Mouse (Mus musculus) neural tube, embryonic 10.5 days (tissue): ENCODE measurements around the gene 2700049A03Rik.

ENCODE experiments used
- DNase-seq: peaks from one replicate; pipeline ENCODE4 v3.0.0-alpha.2; 2017; ENCODE audit warnings: low spot score; ENCODE audit errors: extremely low spot score

The 2700049A03Rik gene

DNA sequence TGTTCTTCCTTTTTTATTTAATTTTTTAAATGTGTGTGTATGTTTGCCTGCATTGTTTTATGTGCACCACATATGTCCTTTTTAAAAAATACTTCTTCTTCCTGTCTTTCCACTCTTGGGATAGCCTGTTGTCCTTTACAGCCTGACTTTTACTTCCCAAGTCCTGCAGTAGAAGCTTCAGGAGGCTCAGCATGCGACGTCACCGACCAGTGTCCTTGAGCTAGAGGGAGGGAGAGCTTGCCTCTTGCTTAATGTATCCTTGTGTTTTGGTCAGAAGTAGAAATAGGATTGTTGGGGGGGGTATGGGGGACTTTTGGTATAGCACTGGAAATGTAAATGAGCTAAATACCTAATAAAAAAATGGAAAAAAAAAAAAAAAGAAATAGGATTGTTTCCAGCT lies 47.1 kb downstream of the 2700049A03Rik start:
- no peak for DNase-seq

DNA sequence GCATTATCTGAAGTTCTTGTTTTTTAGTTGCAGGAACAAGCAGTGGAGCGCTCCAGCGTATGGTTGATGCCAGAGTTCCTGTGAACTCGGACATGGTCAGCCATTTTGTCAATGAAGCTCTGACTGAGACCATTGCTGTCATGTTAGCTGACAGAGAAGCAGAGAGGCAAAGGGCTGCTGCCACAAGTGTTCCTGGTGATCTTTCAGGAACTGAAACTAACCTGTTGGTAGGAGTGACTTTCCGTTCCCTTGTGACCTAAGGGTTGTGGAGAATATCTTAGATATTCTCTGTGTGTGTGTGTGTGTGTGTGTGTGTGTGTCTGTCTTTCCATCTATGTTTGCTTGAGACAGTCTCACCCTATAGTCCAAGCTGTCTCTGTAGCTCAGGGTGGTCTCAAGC lies 47.7 kb downstream of the 2700049A03Rik start:
- no peak for DNase-seq

DNA sequence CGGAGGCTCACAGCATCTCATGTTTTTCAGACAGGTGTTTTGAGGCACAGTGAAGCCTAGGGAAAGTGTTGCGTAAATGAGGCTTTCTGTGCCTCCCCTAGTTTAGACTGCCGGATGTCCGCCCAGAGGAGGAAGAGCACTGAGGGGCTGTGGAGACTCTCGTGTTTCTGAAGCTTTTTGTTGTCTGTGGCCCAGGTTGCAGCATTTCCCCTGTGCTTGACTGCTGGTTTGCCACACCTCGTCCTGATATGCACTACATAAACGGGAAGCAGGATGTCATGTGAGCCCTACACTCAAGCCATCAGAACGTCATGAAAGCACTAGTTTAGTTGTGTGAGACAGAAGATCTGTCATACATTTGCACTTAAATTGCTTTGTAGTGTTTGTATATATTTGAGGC lies 56.1 kb downstream of the 2700049A03Rik start:
- DNase-seq, result no peak

DNA sequence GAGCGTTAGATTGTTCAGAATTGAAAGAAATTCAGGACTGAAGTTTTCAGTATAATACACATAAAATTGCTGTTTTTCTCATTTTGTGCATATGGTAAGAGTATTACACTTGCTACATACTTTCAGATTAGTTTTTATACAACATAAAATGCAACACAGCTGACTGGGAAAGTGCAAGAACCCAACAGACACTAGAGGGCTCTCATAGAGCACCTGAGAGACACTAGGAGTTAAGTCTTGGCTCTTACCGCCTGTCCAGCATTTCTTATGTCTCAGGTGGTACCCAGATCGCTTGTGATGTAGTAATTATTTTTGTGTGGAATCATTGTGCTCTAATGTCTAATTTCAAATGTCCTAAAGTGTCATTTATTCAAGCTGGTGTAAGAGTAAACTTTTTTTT lies 61.0 kb downstream of the 2700049A03Rik start:
- DNase-seq, result no peak

DNA sequence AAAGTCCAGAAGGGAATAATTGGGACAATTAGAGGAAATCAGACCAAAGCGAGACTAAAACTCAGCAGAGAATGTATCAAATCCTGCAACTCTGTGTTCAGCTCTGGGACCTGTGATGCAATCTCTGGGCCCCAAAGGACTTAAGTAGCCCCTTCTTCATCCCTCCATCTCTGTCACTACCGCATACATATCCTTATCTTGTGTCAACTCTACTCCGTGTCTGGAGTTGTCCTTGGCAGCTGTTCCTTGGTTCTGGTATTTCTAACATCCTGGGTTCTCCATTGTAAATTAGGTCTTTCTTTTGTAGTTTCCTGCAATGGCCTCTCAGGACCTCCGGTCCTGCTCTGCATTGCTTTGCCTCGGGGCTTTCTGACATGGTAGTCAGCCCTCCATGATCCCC lies 65.1 kb downstream of the 2700049A03Rik start:
- DNase-seq, result no peak

- no peak for DNase-seq
Measured at GRCm38 (mm10) chr12:71204303-71204702, 67.7 kb downstream of the 2700049A03Rik start.

GRCm38 (mm10) chr12:71217191-71217590 lies 80.5 kb downstream of the 2700049A03Rik start:
- no peak for DNase-seq

- DNase-seq, result no peak
Measured at GRCm38 (mm10) chr12:71217866-71218522, 81.3 kb downstream of the 2700049A03Rik start.

DNA sequence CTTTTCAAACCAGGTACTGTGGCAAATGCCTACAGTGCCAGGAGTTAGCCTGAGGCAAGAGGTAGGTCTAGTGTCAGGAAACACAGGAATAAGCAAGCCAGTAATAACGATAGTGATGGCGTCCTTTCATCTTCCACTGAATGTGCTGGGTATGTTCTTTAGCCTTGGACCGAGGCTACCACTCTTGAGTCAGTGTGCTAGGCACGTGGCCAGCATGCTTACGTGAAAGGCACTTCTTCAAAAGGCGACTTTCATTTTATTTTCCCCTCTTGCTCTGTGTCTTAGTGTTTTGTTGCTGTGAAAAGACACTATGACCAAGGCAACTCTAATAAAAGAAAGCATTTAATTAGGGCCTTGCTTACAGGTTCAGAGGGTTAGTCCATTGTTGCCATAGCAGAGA lies 86.1 kb downstream of the 2700049A03Rik start:
- no peak for DNase-seq

- DNase-seq, result peak; percentile 53
Measured at GRCm38 (mm10) chr12:71227769-71228168, 91.1 kb downstream of the 2700049A03Rik start.

GRCm38 (mm10) chr12:71228925-71229649 lies 92.4 kb downstream of the 2700049A03Rik start:
- no peak for DNase-seq

DNA sequence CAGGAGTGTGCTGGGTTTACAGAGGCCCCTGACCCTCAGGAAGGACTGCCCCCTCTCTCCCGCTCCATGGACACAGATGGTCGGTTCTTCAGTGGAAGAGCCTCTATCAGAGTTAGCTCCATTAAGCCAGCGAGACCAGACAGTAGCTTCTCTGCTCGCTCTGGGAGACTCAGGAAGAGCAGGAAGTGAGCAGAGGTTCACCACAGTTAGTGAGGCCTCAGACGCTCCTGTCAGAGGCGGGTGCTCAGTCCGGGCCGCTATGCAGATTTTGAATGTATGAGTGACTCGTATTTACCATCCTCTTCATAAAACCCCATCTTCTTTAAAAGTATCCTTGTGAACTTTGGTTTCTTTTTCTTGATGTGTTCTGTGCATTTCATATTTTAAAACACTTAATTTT lies 94.9 kb downstream of the 2700049A03Rik start:
- no peak for DNase-seq

GRCm38 (mm10) chr12:71233426-71233825 lies 96.8 kb downstream of the 2700049A03Rik start:
- no peak for DNase-seq

DNA sequence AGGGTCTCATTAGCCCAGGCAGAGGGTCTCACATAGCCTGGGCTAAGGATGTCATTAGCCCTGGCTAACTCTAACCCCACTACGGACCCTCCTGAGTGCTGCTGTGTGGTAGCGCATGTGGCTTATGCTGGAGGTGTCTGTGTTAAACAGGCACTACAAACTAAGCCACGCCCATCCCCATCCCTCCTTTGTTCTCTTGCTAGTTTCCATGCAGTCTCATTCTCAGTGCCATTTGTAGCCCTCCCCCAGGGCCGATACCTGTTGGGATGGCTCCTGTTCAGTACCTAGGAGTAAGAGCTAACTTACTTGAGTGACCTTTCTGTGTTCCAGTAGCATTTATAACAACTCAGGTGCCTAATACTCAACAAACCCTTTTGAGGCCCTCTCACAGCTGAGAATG lies 100.4 kb downstream of the 2700049A03Rik start:
- no peak for DNase-seq

- DNase-seq, result no peak
Measured at GRCm38 (mm10) chr12:71242791-71243190, 106.1 kb downstream of the 2700049A03Rik start.

- DNase-seq, result no peak
Measured at GRCm38 (mm10) chr12:71244766-71245390, 108.2 kb downstream of the 2700049A03Rik start.

DNA sequence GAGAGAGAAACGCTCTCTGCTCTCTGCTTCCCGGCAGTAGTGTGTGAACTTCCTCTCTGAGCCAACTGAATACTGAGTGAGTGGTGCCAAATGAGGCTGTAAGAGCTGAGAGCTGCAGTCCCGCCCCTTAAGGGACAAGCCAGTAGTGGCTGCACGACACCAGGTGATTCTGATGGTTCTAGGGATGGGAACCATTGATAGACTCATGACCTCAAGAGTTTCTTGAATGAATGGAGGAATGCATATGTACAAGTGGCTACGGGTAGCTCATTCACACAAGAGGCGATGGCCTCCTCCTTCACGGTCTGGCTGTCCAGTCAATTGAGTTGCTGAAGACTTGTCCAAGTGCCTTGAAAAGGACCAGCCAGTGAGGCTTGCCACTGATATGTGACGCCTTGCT lies 110.5 kb downstream of the 2700049A03Rik start:
- DNase-seq, result no peak

- no peak for DNase-seq
Measured at GRCm38 (mm10) chr12:71249348-71249747, 112.7 kb downstream of the 2700049A03Rik start.

DNA sequence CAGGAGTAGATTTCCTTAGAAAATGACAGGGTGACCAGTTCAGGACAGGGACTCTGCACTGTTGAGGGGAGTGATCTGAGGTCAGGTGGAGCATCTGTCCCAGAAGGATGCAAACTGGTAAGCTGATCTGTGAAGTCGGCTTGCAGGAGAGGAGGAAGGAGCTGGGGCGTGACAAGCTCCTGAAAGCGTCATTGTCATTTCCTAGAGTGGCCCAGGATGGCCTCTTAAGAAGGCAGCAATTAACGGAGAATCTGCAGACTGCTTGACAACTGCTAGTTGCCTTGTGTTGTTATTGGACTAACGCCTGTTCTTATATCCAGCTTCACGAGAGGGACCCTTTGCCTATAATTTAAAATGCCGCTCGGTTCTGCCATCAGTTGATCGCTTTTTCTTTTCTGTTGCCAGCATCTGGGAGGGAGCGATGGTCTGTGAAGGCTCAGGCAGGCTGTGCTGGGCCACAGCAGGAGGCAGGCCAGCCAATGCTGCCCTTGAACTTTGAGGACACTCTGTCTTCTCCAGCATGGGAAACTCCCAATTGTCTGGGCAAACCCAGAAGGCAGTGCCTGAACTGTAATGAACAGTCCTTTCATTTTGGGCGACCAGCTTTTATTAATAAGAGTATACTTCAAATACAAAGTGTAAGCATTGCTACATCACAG lies 116.0 kb downstream of the 2700049A03Rik start:
- no peak for DNase-seq

GRCm38 (mm10) chr12:71254779-71255178 lies 118.1 kb downstream of the 2700049A03Rik start:
- no peak for DNase-seq

GRCm38 (mm10) chr12:71258196-71258920 lies 121.7 kb downstream of the 2700049A03Rik start:
- peak; percentile 49 for DNase-seq
